Mouse (Mus musculus): ENCODE results near the gene Crygd.

The Crygd gene

DNA sequence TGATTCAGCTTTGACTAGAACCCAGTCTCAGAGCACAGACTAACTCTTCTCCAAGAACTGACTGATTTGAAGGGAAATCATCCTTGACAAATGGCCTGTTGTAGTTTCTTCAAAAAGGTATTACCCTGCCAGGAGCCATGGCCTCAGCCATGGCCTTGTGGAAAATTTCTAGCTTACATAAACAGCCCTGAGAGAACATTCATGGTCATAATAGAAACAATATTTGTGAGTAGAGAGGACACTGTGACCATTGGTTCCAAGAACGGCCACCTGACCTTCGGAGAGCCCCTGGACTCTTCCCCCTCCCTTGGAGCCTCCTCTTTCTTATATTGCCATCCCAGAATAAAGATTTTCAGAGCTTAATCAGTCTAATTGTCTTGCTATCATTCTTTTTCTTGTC lies 19.8 kb downstream of the Crygd start:
- DNase-seq (ENCODE audit: low spot score in 2 of 2): no peak

DNA sequence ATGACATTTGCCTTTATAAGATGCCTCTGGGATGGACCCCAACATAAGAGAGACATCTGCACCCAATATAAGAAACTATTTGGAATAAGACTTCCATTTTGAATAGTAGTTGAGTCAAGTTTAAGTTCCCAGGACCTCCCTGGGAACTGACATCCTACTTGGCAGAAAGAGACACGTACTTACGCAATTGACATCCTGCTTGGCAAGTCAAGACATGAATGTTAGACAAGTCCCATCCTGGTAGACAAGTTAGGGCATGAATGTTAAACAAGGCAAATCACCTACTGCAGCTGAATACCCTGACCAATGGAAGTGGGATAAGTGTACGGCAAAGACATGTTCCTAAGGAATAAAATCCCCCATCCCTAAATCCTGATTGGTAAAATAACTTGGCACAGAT lies 21.4 kb downstream of the Crygd start:
- no peak for DNase-seq (ENCODE audit: low spot score in 2 of 2)

DNA sequence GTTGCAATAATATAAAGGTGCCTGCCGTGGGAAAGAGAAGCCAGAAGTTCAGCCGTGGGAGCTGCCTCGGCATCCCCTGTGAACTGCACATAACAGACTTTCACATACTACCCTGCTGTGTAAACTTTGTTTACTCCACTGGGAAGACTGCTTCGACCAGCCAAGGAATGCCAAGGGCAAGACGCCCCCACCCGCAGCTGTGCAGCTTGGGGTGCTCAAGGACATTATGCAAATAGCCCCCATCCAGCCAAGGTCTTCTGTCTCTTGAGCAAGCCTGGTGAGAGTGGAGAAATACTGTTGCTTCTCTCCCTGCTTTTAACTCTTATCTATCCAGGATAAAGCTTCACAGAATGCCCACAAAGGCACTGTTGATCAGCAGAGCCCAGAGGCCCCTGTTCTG lies 22.4 kb downstream of the Crygd start:
- DNase-seq (ENCODE audit: low spot score in 2 of 2): no peak

DNA sequence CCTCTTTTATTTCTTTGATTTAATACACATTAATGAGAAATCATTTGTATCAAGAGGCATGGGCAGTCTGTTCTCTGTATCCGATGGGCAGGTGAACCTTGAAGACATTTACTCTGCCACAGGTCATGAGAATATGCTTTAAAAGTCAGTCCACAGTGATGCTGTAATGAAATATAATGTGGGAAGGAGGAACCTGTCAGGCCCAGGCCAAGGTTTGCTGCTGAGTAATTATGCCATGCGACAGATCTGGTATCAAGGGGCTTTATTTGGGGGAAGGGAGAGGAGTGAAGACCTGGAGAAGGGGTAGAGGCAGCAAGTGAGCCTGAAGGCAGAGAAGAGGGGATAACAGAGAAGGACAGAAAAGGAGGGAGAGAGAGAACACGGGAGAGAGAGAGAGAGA lies 23.6 kb downstream of the Crygd start:
- no peak for DNase-seq (ENCODE audit: low spot score in 2 of 2)

DNA sequence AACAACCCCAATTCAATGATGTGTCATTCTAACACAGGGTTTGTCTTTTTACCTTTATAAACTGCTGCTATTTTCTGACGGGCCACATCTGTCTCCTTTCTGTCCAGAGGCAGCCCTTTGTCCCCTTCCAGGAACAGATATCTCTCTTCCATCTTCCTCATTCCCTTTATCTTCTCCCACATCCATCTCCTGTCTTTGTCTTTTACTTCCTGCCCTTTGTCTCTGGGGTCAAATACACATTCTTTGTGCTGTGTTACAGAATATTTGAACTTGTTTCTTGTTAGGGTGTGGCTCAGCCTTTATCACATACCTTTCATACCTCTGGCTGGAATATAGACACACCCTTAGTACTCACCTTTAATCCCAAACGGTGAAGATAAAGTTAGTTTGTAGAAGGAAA lies 25.7 kb downstream of the Crygd start:
- no peak for DNase-seq (ENCODE audit: low spot score in 2 of 2)

DNA sequence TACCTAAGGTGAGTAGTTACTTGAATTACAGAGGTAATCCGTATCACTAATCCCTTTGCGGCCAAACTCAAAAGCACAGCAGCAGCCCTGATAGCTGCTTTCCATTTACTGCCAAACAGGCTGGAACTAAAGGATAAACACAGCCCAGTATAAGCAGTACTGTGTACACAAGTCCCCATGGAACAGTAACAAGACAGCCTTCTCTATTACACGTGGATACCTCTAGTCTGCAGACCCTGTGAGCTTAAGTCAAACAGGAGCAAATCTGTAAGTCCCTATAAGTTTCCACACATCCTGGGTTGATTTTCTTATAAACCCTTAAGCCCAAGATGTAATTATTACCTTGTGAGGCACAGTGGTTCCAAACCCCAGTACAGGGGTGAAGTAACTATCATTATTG lies 27.7 kb downstream of the Crygd start:
- DNase-seq (ENCODE audit: low spot score in 2 of 2): no peak

DNA sequence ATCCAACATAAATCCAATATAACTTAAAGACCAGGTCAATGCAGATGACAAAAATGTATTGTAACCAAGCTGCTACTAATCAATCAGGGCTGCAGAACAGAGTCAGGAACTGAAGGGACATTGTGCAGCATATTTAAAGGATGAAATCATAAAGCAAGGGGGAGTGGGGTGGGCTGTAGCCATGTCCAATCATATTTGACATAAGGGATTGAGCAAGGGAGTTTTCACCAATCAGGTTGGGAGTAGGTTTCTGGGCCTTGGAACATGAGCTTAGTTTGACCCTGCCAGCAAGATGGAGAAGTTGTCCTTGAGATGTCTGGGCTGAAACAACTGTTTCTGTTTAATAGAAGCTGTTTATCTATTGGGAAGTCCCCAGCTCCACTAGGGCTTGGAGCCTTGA lies 30.6 kb downstream of the Crygd start, which contains the start of gene Akr1cl:
Gene Akr1cl, minus strand, starts transcription at position 119 of the 400 bp plus-strand sequence.
- DNase-seq (ENCODE audit: low spot score in 2 of 2): no peak

DNA sequence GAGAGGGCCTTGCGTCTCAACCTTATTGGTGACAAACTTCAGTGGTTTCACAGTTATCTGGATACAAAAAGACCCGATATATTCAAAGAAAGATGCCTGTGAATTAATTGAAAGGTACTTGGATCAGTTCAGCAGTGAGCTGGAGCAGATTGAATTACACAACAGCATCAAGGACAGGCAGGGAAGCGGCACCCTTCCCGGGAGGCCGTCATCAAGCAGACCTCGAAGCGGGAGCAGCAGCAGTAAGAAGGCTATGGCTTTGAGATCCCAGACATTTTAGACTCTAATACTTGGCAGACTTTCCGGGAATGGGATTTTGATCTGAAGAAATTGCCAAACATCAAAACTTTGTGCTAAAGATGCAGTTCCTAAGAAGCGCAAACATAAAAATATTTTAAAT lies 35.0 kb downstream of the Crygd start:
- no peak for DNase-seq (ENCODE audit: low spot score in 2 of 2)

DNA sequence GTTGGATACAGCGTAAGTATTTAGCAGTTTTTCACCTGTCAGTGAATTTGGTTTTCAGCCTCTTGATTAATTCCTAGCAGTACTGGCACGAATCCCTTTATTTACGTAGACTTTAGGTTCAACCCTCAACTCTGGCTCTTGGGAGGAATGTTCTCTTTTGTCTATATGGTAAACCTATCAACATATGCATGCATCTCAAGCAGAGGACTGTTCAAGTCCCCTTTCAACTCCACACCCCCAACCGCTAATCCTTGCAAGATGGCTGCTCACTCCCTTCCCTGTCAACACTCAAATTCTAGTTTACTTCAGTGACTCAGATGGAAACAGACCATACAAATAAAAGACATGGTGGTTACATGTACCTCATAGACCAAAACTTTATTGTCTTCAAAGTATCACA lies 50.5 kb downstream of the Crygd start:
- no peak for DNase-seq (ENCODE audit: low spot score in 2 of 2)
